Mouse (Mus musculus): ENCODE measurements around the gene Maml2.

Gene Maml2

GRCm38 (mm10) chr9:13297668-13298512 lies at the start of gene Maml2:
TSS of gene Maml2 (plus strand) at chr9:13297957.
- DNase-seq (ENCODE audit: low read depth) = peak; percentile 76

- DNase-seq (ENCODE audit: low read depth) = no peak
Observed at GRCm38 (mm10) chr9:13248104-13248503, 49.7 kb upstream of the Maml2 start.

- DNase-seq (ENCODE audit: low read depth) = no peak
Observed at GRCm38 (mm10) chr9:13251251-13251650, 46.5 kb upstream of the Maml2 start.

GRCm38 (mm10) chr9:13256726-13257125 lies 41.0 kb upstream of the Maml2 start:
- no peak for DNase-seq (ENCODE audit: low read depth)

GRCm38 (mm10) chr9:13258173-13258572 lies 39.6 kb upstream of the Maml2 start:
- no peak for DNase-seq (ENCODE audit: low read depth)

- no peak for DNase-seq (ENCODE audit: low read depth)
Observed at GRCm38 (mm10) chr9:13260980-13261379, 36.8 kb upstream of the Maml2 start.

GRCm38 (mm10) chr9:13273219-13273618 lies 24.5 kb upstream of the Maml2 start:
- no peak for DNase-seq (ENCODE audit: low read depth)

GRCm38 (mm10) chr9:13287482-13287881 lies 10.3 kb upstream of the Maml2 start:
- DNase-seq (ENCODE audit: low read depth) = no peak

- peak; percentile 91 for DNase-seq (ENCODE audit: low read depth)
Observed at GRCm38 (mm10) chr9:13296274-13297121, 1.3 kb upstream of the Maml2 start.

- peak; percentile 54 for DNase-seq (ENCODE audit: low read depth)
Observed at GRCm38 (mm10) chr9:13297122-13297667, 562 bp upstream of the Maml2 start.

GRCm38 (mm10) chr9:13298513-13298878 lies 739 bp downstream of the Maml2 start:
- peak; percentile 43 for DNase-seq (ENCODE audit: low read depth)

- DNase-seq (ENCODE audit: low read depth) = peak; percentile 22
Observed at GRCm38 (mm10) chr9:13299190-13299589, 1.4 kb downstream of the Maml2 start.

- DNase-seq (ENCODE audit: low read depth) = peak; percentile 57
Observed at GRCm38 (mm10) chr9:13300041-13300441, 2.3 kb downstream of the Maml2 start.

GRCm38 (mm10) chr9:13300891-13301782 lies 3.4 kb downstream of the Maml2 start:
- DNase-seq (ENCODE audit: low read depth) = peak; percentile 57

GRCm38 (mm10) chr9:13302183-13302825 lies 4.5 kb downstream of the Maml2 start:
- DNase-seq (ENCODE audit: low read depth) = no peak

- DNase-seq (ENCODE audit: low read depth) = no peak
Observed at GRCm38 (mm10) chr9:13303099-13303771, 5.5 kb downstream of the Maml2 start.

GRCm38 (mm10) chr9:13303976-13304375 lies 6.2 kb downstream of the Maml2 start:
- DNase-seq (ENCODE audit: low read depth) = peak; percentile 48

- DNase-seq (ENCODE audit: low read depth) = no peak
Observed at GRCm38 (mm10) chr9:13306471-13306870, 8.7 kb downstream of the Maml2 start.

GRCm38 (mm10) chr9:13307226-13307625 lies 9.5 kb downstream of the Maml2 start:
- DNase-seq (ENCODE audit: low read depth) = no peak

- no peak for DNase-seq (ENCODE audit: low read depth)
Observed at GRCm38 (mm10) chr9:13308718-13309117, 11.0 kb downstream of the Maml2 start.

- DNase-seq (ENCODE audit: low read depth) = no peak
Observed at GRCm38 (mm10) chr9:13309807-13310206, 12.1 kb downstream of the Maml2 start.
